In the genomic region with DNA sequence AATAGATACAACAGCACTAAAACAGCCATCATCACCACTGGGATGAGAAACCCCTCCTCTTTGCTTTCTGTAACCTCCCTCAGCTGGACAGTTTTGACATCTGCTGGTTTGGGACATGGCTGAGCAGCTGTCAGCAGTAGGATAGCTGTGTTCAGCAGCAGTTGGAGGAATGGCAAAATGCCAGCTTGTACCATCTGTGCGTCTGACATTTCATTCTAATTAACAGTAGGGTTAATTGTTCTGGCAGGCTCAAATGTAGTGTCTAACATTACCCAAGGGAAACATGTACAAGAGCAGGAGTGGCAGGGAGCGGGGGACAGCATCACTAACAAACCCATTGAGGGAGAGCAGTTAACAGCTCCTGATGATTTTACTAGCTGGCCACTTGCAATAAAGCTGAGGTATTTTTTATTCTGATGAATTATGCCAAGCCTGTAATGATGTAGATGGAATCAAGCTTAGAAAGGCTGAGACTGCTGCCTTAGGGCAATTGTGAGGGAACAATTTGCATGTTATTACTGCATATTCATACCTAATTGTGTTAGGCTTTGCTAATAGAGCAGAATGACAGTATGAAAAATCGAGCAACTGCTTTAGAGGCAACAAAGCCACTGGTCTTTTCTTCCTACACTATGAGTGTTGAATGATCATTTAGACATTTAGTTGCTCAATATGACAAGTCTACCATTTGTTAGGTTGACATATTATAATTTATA, we compare ENCODE assay signal across 9 mouse cellular contexts. TPM values are rescaled to one million over a fixed set of nuclear protein-coding genes. Genes with fewer than 3 reads are reported as not detected.
DNase-seq lines count a peak whose midpoint lies in the region; ATAC-seq and TF ChIP-seq lines count a peak whose summit lies in the region.
"Had no signal": no experiment of that assay in that cellular context is flagged by ENCODE, and none has a peak within 500 bp of the region (broad histone marks: within the 10 kb centered on the region; RNA-seq: fewer than 3 reads in every experiment).

No protein-coding gene starts in this region.

- H3K4me2 ChIP-seq in intestine, embryonic 14.5 days (ENCODE audit: low read length), result no peak overlapping the region
- H3K4me2 ChIP-seq in intestine, postnatal 0 days (replicated peaks; ENCODE audit: low read depth), result no peak overlapping the region
- peak overlapping the region; percentile 21 for H3K4me2 ChIP-seq in hindbrain, embryonic 14.5 days (replicated peaks)
- no peak overlapping the region for H3K4me2 ChIP-seq in stomach, postnatal 0 days (replicated peaks; ENCODE audit: low read depth)

- ATAC-seq in intestine, embryonic 14.5 days (replicated peaks; ENCODE audit: low FRiP score, low TSS enrichment, low read depth), result peak; percentile 53; the same call in 1 of the 2 replicates
- ATAC-seq in intestine, postnatal 0 days, result no peak
- peak; percentile 98 for ATAC-seq in hindbrain, embryonic 14.5 days (ENCODE audit: low FRiP score)
- ATAC-seq in stomach, postnatal 0 days (ENCODE audit: low FRiP score, low TSS enrichment), result no peak

- TF ChIP-seq EP300 in stomach, postnatal 0 days (optimal IDR thresholded peaks at IDR 0.05), result no peak

- H3K4me3 ChIP-seq in intestine, embryonic 14.5 days (ENCODE audit: low read depth, low read length), result no peak overlapping the region
- H3K4me3 ChIP-seq in intestine, postnatal 0 days (ENCODE audit: low read depth, low read length), result no peak overlapping the region
- no peak overlapping the region for H3K4me3 ChIP-seq in hindbrain, embryonic 14.5 days (replicated peaks; ENCODE audit: low read length)
- H3K4me3 ChIP-seq in stomach, postnatal 0 days (ENCODE audit: low read depth, low read length), result no peak overlapping the region

- no peaks in the 10 kb centered on the region for H3K36me3 ChIP-seq in intestine, embryonic 14.5 days (ENCODE audit: control insufficient read depth, insufficient read depth, low read length)
- no peaks in the 10 kb centered on the region for H3K36me3 ChIP-seq in intestine, postnatal 0 days (ENCODE audit: control insufficient read depth, insufficient read depth)
- no peaks in the 10 kb centered on the region for H3K36me3 ChIP-seq in hindbrain, embryonic 14.5 days (replicated peaks; ENCODE audit: control insufficient read depth, insufficient read depth)
- no peaks in the 10 kb centered on the region for H3K36me3 ChIP-seq in stomach, postnatal 0 days (ENCODE audit: control insufficient read depth, insufficient read depth, low read length)

- H3K4me1 ChIP-seq in intestine, embryonic 14.5 days (replicated peaks; ENCODE audit: control insufficient read depth, insufficient read depth, low read length), result no peaks in the 10 kb centered on the region
- H3K4me1 ChIP-seq in intestine, postnatal 0 days (replicated peaks; ENCODE audit: control insufficient read depth, insufficient read depth, low read length), result no peaks in the 10 kb centered on the region
- H3K4me1 ChIP-seq in hindbrain, embryonic 14.5 days (replicated peaks; ENCODE audit: control insufficient read depth, insufficient read depth, low read length), result peaks cover 10% of the 10 kb centered on the region; the same call in 1 of the 2 replicates
- no peaks in the 10 kb centered on the region for H3K4me1 ChIP-seq in stomach, postnatal 0 days (replicated peaks; ENCODE audit: control insufficient read depth, insufficient read depth)

- no peak for TF ChIP-seq CTCF in intestine, postnatal 0 days (IDR thresholded peaks at IDR 0.05; ENCODE audit: low read depth)
- no peak for TF ChIP-seq CTCF in stomach, postnatal 0 days (IDR thresholded peaks at IDR 0.05; ENCODE audit: low read depth)

- H3K9me3 ChIP-seq in intestine, embryonic 14.5 days (ENCODE audit: control insufficient read depth, low read length), result no peaks in the 10 kb centered on the region
- no peaks in the 10 kb centered on the region for H3K9me3 ChIP-seq in intestine, postnatal 0 days (ENCODE audit: control insufficient read depth)
- H3K9me3 ChIP-seq in hindbrain, embryonic 14.5 days (ENCODE audit: control insufficient read depth, low read length), result no peaks in the 10 kb centered on the region
- H3K9me3 ChIP-seq in stomach, postnatal 0 days (ENCODE audit: control insufficient read depth, low read length), result no peaks in the 10 kb centered on the region

- no peak overlapping the region for H3K27ac ChIP-seq in intestine, embryonic 14.5 days (ENCODE audit: low read depth)
- no peak overlapping the region for H3K27ac ChIP-seq in intestine, postnatal 0 days (ENCODE audit: low read depth, low read length)
- peak overlapping the region; percentile 68 for H3K27ac ChIP-seq in hindbrain, embryonic 14.5 days
- H3K27ac ChIP-seq in stomach, postnatal 0 days (replicated peaks), result no peak overlapping the region
- H3K27ac ChIP-seq: macrophage had no signal

- no peaks in the 10 kb centered on the region for H3K27me3 ChIP-seq in intestine, embryonic 14.5 days (replicated peaks; ENCODE audit: control insufficient read depth, insufficient read depth, low read length)
- no peaks in the 10 kb centered on the region for H3K27me3 ChIP-seq in intestine, postnatal 0 days (replicated peaks; ENCODE audit: control insufficient read depth, insufficient read depth, low read length)
- H3K27me3 ChIP-seq in hindbrain, embryonic 14.5 days (ENCODE audit: control insufficient read depth, insufficient read depth, low read length), result no peaks in the 10 kb centered on the region
- H3K27me3 ChIP-seq in stomach, postnatal 0 days (ENCODE audit: control insufficient read depth, insufficient read depth, low read length), result no peaks in the 10 kb centered on the region

- WGBS in intestine, embryonic 14.5 days, result 62% methylated on average over 3 of the region's 3 CpGs
- WGBS in intestine, postnatal 0 days, result 74% methylated on average over 3 of the region's 3 CpGs
- 18% methylated on average over 3 of the region's 3 CpGs for WGBS in hindbrain, embryonic 14.5 days
- WGBS in stomach, postnatal 0 days, result 50% methylated on average over 3 of the region's 3 CpGs

- peak; percentile 53 for DNase-seq in intestine, embryonic 14.5 days (ENCODE audit: low spot score)
- peak; percentile 4 to 34 for DNase-seq in cerebellum, postnatal 25 days
- peak; percentile 92 for DNase-seq in hindbrain, embryonic 14.5 days (ENCODE audit: low spot score)
- peak; percentile 71 for DNase-seq in mesoderm, embryonic 11.5 days (ENCODE audit: low read depth, low spot score)
- DNase-seq in stomach, postnatal 0 days (ENCODE audit: low spot score), result peak; percentile 12
- DNase-seq in thymus, adult 18-20 months, result no peak
- DNase-seq in heart, adult 11 months, result no peak

- no peak overlapping the region for H3K9ac ChIP-seq in intestine, embryonic 14.5 days (ENCODE audit: low read length)
- H3K9ac ChIP-seq in intestine, postnatal 0 days (ENCODE audit: low read depth, low read length), result no peak overlapping the region
- no peak overlapping the region for H3K9ac ChIP-seq in hindbrain, embryonic 14.5 days
- no peak overlapping the region for H3K9ac ChIP-seq in stomach, postnatal 0 days (ENCODE audit: low read length)

RNA-seq across cellular contexts. Expression of gene Gm8797, which starts 4.3 kb away (rescaled TPM):
- 15.2 and 18.1 TPM in 2 replicates for polyA plus RNA-seq in intestine, embryonic 14.5 days (2014; fragmentation: Nextera tagmentation; extraction: Ambion mirVana)
- 13.7 and 13.8 TPM in 2 replicates for polyA plus RNA-seq in intestine, postnatal 0 days (2015; fragmentation: Nextera tagmentation; extraction: Ambion mirVana)
- 20.8 and 21.4 TPM in 2 replicates for polyA plus RNA-seq in hindbrain, embryonic 14.5 days (2014; fragmentation: Nextera tagmentation; extraction: Ambion mirVana)
- polyA plus RNA-seq in stomach, postnatal 0 days (2015; fragmentation: Nextera tagmentation; extraction: Ambion mirVana), result 13.3 and 13.9 TPM in 2 replicates

Comparison
In these comparisons a context has a peak if more than half of its experiments do, and no peak if none do; other contexts are left out.
1. ATAC-seq: peak in intestine, embryonic 14.5 days (single experiment) and hindbrain, embryonic 14.5 days (single experiment); none in intestine, postnatal 0 days (single experiment) and stomach, postnatal 0 days (single experiment).
2. DNase-seq: peak in intestine, embryonic 14.5 days (single experiment), cerebellum, postnatal 25 days (2 of 2), hindbrain, embryonic 14.5 days (single experiment), mesoderm, embryonic 11.5 days (single experiment) and stomach, postnatal 0 days (single experiment); none in thymus, adult 18-20 months (0 of 2) and heart, adult 11 months (single experiment).